Mouse (Mus musculus) heart, embryonic 14.5 days (tissue): ENCODE measurements at regions not wholly inside any gene's neighbourhood (a gene's known extent, or its start where the extent isn't known, plus 50 kb on each side); places are given as distances from the start of the nearest gene placed in this dataset.

Experiments
- ATAC-seq: fragments of 200-750 bp; cut with Nextera tagmentation; 2 replicates; pipeline ENCODE4 v1.8.0; 2017; ENCODE audit warnings: low read depth, moderate TSS enrichment; ENCODE audit not compliant: insufficient number of reproducible peaks, insufficient read depth, low FRiP score
- H3K27ac ChIP-seq, 2 experiments: fragments of 200-500 bp in 1 of 2; fragments of 300-500 bp in 1 of 2; sonication (generic) in 1 of 2; replicated peaks in 1 of 2; 2 replicates each; pipeline ENCODE4 v1.5.1; 2012 to 2014; ENCODE audit warnings: low read depth in 2 of 2, low read length in 2 of 2, control low read depth in 1 of 2, mild to moderate bottlenecking in 1 of 2, mixed read lengths in 1 of 2; ENCODE audit not compliant: control insufficient read depth in 1 of 2, insufficient read depth in 1 of 2
- H3K27me3 ChIP-seq: fragments of 300-500 bp; sonication (generic); 2 replicates; pipeline ENCODE4 v1.6.1; 2014; ENCODE audit warnings: mild to moderate bottlenecking, low read length, control low read depth; ENCODE audit not compliant: control insufficient read depth, insufficient read depth
- H3K36me3 ChIP-seq: fragments of 300-500 bp; sonication (generic); 2 replicates; pipeline ENCODE4 v1.6.1; 2014; ENCODE audit warnings: mild to moderate bottlenecking, control low read depth, low read length, mixed read lengths; ENCODE audit not compliant: control insufficient read depth, insufficient read depth
- H3K4me1 ChIP-seq, 2 experiments: fragments of 200-500 bp in 1 of 2; fragments of 300-500 bp in 1 of 2; sonication (generic) in 1 of 2; 2 replicates each; pipeline ENCODE4 v1.6.1; 2012 to 2014; ENCODE audit warnings: low read length in 2 of 2, control low read depth in 1 of 2, mixed read lengths in 1 of 2; ENCODE audit not compliant: control insufficient read depth in 2 of 2, insufficient read depth in 2 of 2
- H3K4me2 ChIP-seq: fragments of 300-500 bp; sonication (generic); 2 replicates; pipeline ENCODE4 v1.6.1; 2014; ENCODE audit warnings: mild to moderate bottlenecking, low read length
- H3K4me3 ChIP-seq, 2 experiments: fragments of 200-500 bp in 1 of 2; fragments of 300-500 bp in 1 of 2; sonication (generic) in 1 of 2; 2 replicates each; pipeline ENCODE4 v1.5.1; 2012 to 2014; ENCODE audit warnings: low read length in 2 of 2, mild to moderate bottlenecking in 2 of 2, control low read depth in 1 of 2, low read depth in 1 of 2, moderate library complexity in 1 of 2; ENCODE audit not compliant: control insufficient read depth in 1 of 2, insufficient read depth in 1 of 2
- H3K9ac ChIP-seq: fragments of 300-500 bp; sonication (generic); 2 replicates; pipeline ENCODE4 v1.6.1; 2014; ENCODE audit warnings: mild to moderate bottlenecking, low read length
- H3K9me3 ChIP-seq: fragments of 300-500 bp; sonication (generic); 2 replicates; pipeline ENCODE4 v1.6.1; 2016; ENCODE audit warnings: low read length, control low read depth; ENCODE audit not compliant: control insufficient read depth
- WGBS: fragments of 180-500 bp; shearing (Covaris S2); extraction: QIAGEN DNeasy Blood & Tissue Kit; methylation state at CpG from one replicate; pipeline ENCODE4 v1.1.7; 2014; 5-methylcytosine and 5-hydroxymethylcytosine counted together

DNA sequence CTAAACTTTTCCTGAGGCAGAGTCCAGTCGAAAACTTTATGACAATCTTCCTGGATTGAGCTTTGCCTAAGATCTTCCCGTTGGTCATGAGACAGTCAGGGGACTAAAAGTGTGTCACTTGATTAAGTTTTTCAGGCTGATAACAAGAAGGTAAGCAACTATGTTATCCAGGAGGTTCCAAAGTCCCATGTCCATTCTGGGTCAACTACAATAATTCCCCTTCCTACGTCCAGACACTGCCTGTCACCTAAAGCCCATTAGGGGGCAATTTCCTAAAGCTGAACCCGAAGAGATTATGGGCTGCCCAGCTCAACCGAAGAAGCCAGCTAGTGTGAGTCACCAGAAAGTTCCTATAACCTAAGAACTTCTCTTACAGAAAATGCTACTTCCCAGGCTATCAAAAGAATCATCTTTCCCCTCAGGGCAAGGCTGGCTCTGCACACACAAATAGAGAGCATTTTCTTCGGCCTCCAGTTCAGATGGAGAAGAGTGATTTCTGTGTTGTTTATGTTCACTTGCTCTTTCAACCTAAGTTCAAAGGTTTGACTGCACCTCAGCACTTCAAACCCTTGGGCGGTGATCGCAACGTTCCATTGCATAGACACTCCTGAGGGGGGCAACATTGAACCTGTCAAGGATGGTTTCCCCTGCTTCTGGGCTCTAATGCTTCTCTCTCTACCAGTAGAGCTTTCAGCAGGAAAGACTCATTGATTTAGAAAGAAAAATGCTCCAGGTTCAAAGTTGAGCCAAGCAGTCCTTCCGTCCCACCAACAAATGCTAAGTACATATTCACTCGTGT lies 171.7 kb downstream of the Nrip1 start:
- no peak overlapping the region for H3K4me2 ChIP-seq
- H3K36me3 ChIP-seq: no peaks in the 10 kb centered on the region
- H3K27ac ChIP-seq: no peak overlapping the region
- no peaks in the 10 kb centered on the region for H3K9me3 ChIP-seq
- H3K4me3 ChIP-seq: no peak overlapping the region
- no peaks in the 10 kb centered on the region for H3K27me3 ChIP-seq
- 43% methylated on average over 11 of the region's 11 CpGs for WGBS
- no peaks in the 10 kb centered on the region for H3K4me1 ChIP-seq
- no peak overlapping the region for H3K9ac ChIP-seq
- ATAC-seq: no peak

DNA sequence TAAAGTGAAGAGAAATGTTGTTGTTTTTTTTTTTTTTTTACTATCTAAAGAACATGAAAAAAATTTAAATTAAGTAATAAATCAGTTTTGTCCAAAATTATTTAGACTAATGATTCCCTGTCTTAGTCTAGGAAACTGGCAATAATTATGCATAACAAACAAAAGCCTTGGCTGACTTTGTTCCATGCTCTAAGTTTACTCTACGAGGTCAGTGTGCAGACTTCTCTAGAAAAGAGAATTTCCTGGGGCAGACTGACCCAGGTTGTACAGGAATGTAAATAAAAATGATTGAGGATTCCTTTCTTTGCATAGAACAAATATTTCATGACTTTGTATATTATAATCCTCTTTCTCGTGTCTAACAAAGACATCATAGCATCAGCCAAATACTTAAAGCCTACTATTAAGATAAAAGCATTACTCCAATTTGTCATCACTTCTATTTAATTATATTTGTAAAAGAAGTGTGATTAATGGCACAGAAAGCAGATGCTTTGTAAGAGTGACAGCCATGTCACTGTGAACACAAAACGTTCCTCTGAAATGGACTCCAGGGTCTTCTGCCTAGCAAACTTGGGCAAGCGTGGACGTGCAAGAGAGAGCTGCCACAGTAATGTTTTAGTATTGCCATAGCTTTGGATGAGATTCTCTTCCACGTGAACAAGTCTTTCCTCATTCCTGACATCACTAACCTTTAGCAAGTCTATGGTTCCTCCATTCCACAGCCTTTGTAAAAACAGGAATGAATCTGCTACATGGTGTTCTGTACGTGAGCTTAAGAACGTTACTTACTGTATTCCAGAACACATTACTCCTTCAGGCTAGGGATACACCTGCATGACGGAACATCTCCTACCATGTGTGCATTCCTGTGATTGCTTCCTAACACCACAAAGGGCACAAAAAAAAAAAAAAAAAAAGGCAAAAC lies 172.6 kb downstream of the Nrip1 start:
- H3K4me1 ChIP-seq: no peaks in the 10 kb centered on the region
- no peak for ATAC-seq
- no peaks in the 10 kb centered on the region for H3K9me3 ChIP-seq
- no peak overlapping the region for H3K9ac ChIP-seq
- H3K27me3 ChIP-seq: no peaks in the 10 kb centered on the region
- H3K4me2 ChIP-seq: no peak overlapping the region
- H3K36me3 ChIP-seq: no peaks in the 10 kb centered on the region
- no peak overlapping the region for H3K4me3 ChIP-seq
- WGBS: 75% methylated on average over 9 of the region's 9 CpGs
- H3K27ac ChIP-seq: no peak overlapping the region

DNA sequence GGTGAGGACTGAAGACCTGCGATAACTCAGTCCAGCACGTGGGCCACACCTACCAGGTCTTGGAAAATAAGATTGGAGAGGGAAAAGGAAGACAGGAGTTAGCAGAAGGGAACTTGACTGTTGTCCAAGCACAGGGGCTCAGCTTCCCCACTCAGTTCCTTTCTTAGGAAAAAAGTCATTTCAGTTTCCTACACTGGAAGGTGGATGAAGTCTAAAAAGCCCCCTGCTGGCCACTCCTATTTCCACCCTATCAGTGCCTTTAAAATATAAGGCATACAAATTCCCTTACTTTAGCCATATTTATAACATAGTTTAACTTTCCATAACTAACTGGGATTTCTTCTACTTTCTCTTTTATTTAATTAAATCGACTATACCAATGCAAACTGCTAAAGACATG lies 173.4 kb downstream of the Nrip1 start:
- no peaks in the 10 kb centered on the region for H3K36me3 ChIP-seq
- H3K4me1 ChIP-seq: no peaks in the 10 kb centered on the region
- 58% methylated on average over 3 of the region's 3 CpGs for WGBS
- ATAC-seq: no peak
- no peak overlapping the region for H3K4me2 ChIP-seq
- H3K27me3 ChIP-seq: no peaks in the 10 kb centered on the region
- H3K9me3 ChIP-seq: no peaks in the 10 kb centered on the region
- H3K9ac ChIP-seq: no peak overlapping the region
- H3K27ac ChIP-seq: no peak overlapping the region
- H3K4me3 ChIP-seq: no peak overlapping the region

DNA sequence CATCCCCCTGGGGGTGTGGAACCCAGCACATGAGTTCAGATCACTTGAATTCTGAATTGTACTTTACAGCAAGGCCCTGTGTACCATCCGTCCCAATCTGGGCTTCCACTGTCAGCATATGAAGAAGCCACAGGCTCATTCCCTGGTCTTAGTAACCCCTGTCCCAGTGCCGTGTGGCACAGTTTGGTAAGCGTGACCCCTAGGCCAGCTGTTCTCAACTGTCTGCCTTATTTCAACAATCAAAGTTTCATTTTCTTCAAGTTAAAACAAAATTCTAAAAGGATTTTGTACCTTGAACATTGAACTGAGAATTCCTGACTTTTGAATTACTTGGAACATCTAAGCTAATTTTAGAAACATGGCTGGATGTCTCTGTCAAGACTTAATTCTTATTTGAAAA lies 174.6 kb downstream of the Nrip1 start:
- no peak for ATAC-seq
- no peaks in the 10 kb centered on the region for H3K4me1 ChIP-seq

DNA sequence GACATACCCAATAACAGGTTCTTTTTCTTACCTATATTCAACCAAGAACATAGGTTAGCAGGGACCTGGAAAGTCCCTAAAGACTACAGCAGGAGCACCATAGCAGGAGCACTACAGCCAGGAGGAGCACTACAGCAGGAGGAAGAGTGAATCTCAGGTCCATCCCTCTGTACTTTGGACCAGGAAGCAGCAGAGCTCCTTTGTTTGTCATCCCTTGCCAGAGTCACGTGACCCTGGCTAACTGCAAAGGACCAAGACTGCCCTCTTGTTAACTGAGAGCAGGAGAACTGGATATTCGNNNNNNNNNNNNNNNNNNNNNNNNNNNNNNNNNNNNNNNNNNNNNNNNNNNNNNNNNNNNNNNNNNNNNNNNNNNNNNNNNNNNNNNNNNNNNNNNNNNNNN lies 172.2 kb upstream of the Samsn1 start:
- WGBS: 68% methylated on average over 2 of the region's 2 CpGs
- Histone ChIP-seq H3K27ac (no peak overlapping the region), H3K36me3 (no peaks in the 10 kb centered on the region), H3K9ac (no peak overlapping the region), H3K4me1 (no peaks in the 10 kb centered on the region), H3K27me3 (no peaks in the 10 kb centered on the region), H3K9me3 (no peaks in the 10 kb centered on the region), H3K4me3 (no peak overlapping the region), H3K4me2 (no peak overlapping the region)
- ATAC-seq: no peak

More for the DNA sequence above, 174.6 kb downstream of the Nrip1 start:
- Histone ChIP-seq H3K36me3 (no peaks in the 10 kb centered on the region), H3K27ac (no peak overlapping the region), H3K27me3 (no peaks in the 10 kb centered on the region), H3K9me3 (no peaks in the 10 kb centered on the region), H3K4me2 (no peak overlapping the region), H3K4me3 (no peak overlapping the region), H3K9ac (no peak overlapping the region)
- 85% methylated on average over 3 of the region's 3 CpGs for WGBS

DNA sequence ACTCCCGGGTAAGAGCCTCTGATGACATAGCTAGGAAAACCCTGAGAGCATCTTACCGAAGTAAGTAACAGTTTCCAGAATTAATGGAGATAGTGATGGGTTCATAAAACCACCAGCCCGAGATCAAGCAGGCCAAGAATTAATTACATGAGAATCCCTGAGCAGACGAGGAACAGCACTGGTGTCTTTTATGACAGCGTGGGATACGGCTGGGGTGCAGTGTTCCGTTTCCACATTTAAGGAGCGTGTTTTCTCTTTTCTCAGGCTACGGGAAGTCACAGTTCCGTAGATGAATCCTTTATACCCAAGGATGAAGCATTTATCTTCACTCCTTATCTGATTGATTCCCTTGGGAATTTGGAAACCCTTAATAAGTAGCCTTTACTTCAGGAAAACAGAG lies 169.1 kb upstream of the Samsn1 start:
- 91% methylated on average over 10 of the region's 10 CpGs for WGBS
- Histone ChIP-seq H3K4me2 (no peak overlapping the region), H3K9me3 (no peaks in the 10 kb centered on the region), H3K4me3 (no peak overlapping the region), H3K9ac (no peak overlapping the region), H3K27me3 (no peaks in the 10 kb centered on the region), H3K36me3 (no peaks in the 10 kb centered on the region), H3K4me1 (no peaks in the 10 kb centered on the region), H3K27ac (no peak overlapping the region)
- ATAC-seq: no peak

DNA sequence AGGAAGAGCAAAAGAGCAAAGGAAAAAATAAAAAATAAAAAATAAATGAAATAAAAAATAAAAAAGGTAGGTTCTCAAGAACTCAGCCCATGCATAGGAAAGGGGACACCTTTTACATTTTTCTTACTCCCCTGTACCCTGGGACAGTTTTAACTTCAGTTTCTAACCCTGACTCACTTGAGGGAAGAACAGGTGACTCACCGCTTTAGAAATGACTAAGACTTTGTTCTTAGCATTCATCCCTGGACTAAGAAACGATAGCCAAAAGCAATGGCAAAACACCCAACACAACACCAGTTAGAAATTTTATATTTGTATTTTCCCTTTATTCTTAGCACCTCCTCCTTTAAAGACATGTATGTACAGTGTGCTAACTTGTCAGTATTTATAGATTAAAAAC lies 161.5 kb upstream of the Samsn1 start:
- Histone ChIP-seq H3K4me2 (no peak overlapping the region), H3K27me3 (no peaks in the 10 kb centered on the region), H3K4me1 (no peaks in the 10 kb centered on the region), H3K9me3 (no peaks in the 10 kb centered on the region), H3K4me3 (no peak overlapping the region), H3K27ac (no peak overlapping the region), H3K36me3 (no peaks in the 10 kb centered on the region), H3K9ac (no peak overlapping the region)
- 78% methylated on average over 2 of the region's 2 CpGs for WGBS
- no peak for ATAC-seq
